Mouse (Mus musculus): ENCODE data around the gene Prss36. TPM values are rescaled to one million over a fixed set of nuclear protein-coding genes. Genes with fewer than 3 reads are reported as not detected.
"Not testable (repeated sequence)": the region's sequence is repeated elsewhere in the genome, so short reads cannot be mapped to it uniquely, and the experiment has no call there.

The Prss36 gene
- polyA plus RNA-seq, 1 experiment = 17.5 TPM

DNA sequence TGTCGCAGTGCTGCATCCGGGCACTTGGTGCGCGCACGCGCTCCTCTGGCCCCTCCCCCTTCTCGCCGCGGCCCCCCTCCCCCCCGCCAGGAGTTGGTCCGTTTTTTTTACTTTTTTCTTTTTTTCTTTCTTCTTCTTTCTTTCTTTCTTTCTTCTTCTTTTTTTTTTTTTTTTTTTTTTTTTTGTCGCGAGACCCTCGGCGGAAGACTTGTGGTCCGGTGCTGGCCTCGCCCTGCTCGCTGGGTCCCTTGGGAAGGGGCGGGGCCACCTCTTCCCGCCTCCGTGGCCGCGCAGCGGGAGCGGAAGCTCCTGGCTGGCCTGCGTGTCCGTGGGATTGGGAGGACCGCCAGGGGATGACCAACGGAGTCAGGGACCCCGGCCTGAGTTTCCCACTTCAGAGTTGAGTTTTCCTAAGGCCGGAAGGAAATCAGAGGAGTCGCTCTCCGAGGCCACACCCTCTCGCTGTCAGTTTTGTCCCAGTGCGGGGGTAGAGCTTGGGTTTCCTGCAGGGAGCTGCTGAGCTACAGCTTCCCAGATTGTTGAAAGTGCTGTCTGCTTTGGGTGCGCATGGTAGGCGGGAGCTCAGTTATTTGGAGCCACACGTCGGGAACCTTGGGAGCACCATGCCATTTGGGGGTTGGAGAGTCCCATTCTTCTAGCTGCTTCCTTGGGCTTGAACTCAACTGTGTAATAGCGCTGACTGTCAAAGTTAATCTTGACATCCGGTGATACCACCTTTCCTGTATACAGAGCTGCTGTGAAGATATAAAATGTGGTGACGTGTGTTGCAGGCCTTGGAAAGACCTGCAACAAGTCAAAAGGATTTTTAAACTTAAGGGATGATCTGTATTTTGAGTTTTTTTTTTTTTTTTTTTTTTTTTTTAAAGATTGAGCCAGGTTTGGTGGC, 21.6 kb upstream of the Prss36 start:
- Histone ChIP-seq H3K4me1 (ENCODE audit: control insufficient read depth, insufficient read depth, low read length) (peaks cover 14% of the 10 kb centered on the region), H3K4me3 (replicated peaks; ENCODE audit: extremely low read depth, low read depth, low read length) (peak overlapping the region; percentile 100)
- 1% methylated on average over 42 of the region's 42 CpGs for WGBS
- peak; percentile 79 for DNase-seq
- TF ChIP-seq CTCF (IDR thresholded peaks at IDR 0.05; ENCODE audit: insufficient read depth, low read length) = no peak
- 0 out of 2 replicates have a peak, but pooled peaks have one; percentile 7 for TF ChIP-seq POLR2A (IDR thresholded peaks at IDR 0.05; ENCODE audit: borderline replicate concordance, extremely low read depth, low read depth, low read length)

DNA sequence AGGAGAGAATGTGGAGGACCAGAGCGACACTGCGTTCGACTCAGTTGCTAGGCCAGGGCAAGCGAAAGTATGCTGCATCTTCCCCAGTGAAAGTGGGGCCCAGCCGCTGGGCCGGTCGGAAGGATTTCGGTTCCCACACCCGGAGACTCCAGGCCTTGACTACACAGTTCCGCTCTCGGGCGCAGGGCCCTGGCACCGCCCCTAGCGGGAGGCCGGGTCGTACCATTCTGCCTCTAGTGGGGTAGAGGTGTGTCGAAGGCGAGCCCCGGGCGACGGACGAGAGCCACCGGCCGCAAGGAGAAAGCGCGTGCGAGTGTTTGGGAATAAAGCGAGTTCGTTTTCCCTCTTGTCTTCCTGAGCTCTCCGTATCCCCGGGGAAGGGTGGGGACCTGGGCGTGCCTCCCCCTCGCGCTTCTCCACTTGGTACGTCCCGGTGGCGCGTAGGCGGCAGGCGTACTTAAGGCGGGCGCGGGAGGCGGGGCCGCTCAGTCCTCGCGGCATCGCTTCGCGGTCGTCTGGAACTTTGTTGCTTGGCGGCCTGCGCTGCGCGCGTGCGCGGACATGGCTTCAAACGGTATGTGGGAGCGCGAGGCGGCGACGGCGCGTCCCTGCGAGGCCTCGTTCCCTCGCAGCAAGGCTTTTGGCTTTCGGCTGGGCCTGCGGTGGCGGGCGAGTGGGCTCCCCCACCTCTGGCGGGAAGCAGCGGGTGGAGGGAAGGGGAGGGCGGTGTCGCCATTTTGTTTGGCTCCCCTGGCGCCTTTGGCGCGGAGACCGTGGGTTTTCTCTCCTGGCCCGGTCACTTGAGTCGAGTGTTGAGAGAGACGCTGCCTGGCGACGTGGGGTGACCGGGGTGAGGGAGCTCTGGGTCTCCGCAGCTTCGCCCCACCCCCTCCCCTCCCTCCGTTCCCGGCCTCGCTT, 20.7 kb upstream of the Prss36 start, which contains the start of gene Fus:
Gene Fus (plus strand): TSS at position 454 of the 918 bp plus-strand sequence.
- WGBS = 1% methylated on average over 89 of the region's 92 CpGs
- peak; percentile 98 for DNase-seq
- TF ChIP-seq POLR2A (IDR thresholded peaks at IDR 0.05; ENCODE audit: borderline replicate concordance, extremely low read depth, low read depth, low read length) (peak; percentile 100), CTCF (IDR thresholded peaks at IDR 0.05; ENCODE audit: insufficient read depth, low read length) (no peak)
- H3K4me1 ChIP-seq (ENCODE audit: control insufficient read depth, insufficient read depth, low read length) = peaks cover 14% of the 10 kb centered on the region
- peak within 1 kb of the TSS; percentile 100 for H3K4me3 ChIP-seq (replicated peaks; ENCODE audit: extremely low read depth, low read depth, low read length)

DNA sequence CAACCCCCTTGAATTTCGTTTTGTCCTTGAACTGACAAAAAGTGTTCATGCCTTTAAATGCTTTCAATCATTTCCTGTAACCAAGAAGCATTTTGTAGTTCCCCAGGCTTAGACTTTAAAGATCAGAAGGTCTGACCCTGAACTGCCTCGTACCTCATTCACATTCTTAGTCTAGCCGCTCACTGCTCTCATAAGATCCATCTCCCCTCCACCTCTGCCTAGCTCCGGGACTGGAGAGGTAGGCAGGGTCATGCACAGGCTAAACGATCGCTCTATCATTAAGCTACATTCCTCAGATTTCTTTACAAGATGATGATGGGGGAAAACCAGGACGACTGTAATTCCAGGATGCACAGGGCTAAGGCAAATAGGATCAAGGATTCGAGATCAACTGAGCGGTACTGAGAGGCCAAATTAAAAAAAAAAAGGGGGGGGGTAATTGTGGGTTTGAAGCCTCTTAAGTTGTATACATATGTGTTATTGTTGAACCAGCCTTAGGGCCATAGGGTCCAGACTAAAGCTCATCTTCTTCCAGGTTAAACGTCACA, 19.9 kb upstream of the Prss36 start:
- TF ChIP-seq POLR2A (IDR thresholded peaks at IDR 0.05; ENCODE audit: borderline replicate concordance, extremely low read depth, low read depth, low read length) (no peak), CTCF (IDR thresholded peaks at IDR 0.05; ENCODE audit: insufficient read depth, low read length) (no peak)
- 10% methylated on average over 10 of the region's 10 CpGs for WGBS
- Histone ChIP-seq H3K4me1 (ENCODE audit: control insufficient read depth, insufficient read depth, low read length) (peaks cover 14% of the 10 kb centered on the region), H3K4me3 (replicated peaks; ENCODE audit: extremely low read depth, low read depth, low read length) (peak overlapping the region; percentile 100)
- DNase-seq = no peak

DNA sequence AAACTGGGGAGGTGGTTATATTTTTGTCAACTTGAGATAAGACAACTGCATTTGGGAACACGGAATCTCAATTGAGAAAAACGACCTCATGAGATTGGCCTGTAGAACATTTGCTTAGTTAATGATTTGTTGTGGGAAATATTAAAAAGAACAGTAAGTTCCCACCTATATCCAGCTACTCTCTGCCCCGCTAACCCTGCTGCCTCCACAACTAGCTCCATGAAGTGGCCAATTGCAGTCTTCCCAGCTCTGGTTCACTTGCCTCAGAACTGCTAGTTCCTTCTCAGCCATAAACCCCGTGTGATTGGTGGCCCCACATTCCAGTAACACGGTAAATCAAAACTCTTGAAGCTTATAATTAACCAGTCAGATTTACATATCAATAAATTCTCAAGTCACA, 12.8 kb upstream of the Prss36 start:
- Histone ChIP-seq H3K4me3 (replicated peaks; ENCODE audit: extremely low read depth, low read depth, low read length) (no peak overlapping the region), H3K4me1 (ENCODE audit: control insufficient read depth, insufficient read depth, low read length) (no peaks in the 10 kb centered on the region)
- DNase-seq = no peak
- 57% methylated on average over 5 of the region's 5 CpGs for WGBS
- no peak for TF ChIP-seq CTCF (IDR thresholded peaks at IDR 0.05; ENCODE audit: insufficient read depth, low read length)
- TF ChIP-seq POLR2A (IDR thresholded peaks at IDR 0.05; ENCODE audit: borderline replicate concordance, extremely low read depth, low read depth, low read length) = no peak

DNA sequence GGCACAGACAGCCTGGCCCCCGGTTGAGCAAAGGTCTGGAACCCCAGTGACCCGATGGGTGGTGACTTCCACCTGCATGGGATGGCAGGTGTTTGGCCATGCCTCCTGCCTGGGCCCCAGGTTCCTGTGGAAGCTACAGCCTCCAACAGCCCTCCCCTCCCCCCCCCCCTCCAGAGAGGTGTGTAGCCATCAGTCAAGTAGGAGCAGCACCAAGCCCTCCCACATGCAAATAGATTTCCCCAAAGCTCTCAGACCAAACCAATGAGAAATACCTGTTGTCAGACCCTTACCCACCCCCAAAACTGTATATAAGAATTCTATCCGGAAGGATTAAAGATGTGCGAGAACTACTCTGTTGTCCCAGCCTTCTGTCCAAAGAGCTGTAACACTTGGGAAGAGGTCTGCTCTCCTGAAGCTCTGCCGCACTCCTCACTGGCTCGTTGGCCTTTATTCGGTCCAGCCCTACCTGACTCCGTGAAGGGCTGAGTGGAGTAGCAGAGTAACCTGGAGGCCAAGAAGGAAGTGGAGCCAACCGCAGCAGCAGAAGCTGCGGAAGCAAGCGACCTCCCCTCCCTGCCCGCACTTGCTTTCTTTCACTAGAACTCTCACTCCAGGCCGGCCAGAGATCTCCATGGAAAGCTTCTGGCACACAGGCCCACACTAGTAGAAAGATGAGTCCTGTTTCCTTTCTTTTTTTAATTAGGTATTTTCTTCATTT, 6.5 kb upstream of the Prss36 start:
- TF ChIP-seq POLR2A (IDR thresholded peaks at IDR 0.05; ENCODE audit: borderline replicate concordance, extremely low read depth, low read depth, low read length) (no peak), CTCF (IDR thresholded peaks at IDR 0.05; ENCODE audit: insufficient read depth, low read length) (no peak)
- 33% methylated on average over 13 of the region's 13 CpGs for WGBS
- H3K4me1 ChIP-seq (ENCODE audit: control insufficient read depth, insufficient read depth, low read length) = no peaks in the 10 kb centered on the region
- H3K4me3 ChIP-seq (replicated peaks; ENCODE audit: extremely low read depth, low read depth, low read length) = no peak overlapping the region
- no peak for DNase-seq

DNA sequence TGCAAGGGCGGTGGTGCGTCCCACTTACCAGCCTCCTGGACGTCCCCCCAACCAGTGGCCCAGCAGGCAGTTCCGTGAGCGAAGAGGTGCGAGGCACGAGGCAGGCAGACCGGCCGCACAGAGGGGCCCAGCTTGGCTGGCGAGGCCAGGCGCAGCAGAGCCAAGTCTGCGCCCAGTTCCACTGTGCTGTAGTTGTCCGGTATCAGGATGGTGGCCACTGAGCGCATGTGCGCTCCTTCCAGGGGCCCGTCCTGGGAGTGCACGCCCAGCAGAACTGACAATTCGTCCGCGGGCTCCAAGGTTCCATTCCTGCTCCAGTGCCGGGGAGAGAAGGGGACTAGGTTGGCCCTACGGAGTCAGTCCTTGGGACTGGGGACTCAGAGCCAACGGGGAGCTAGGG, 1.9 kb downstream of the Prss36 start:
- TF ChIP-seq CTCF (IDR thresholded peaks at IDR 0.05; ENCODE audit: insufficient read depth, low read length) (no peak), POLR2A (IDR thresholded peaks at IDR 0.05; ENCODE audit: borderline replicate concordance, extremely low read depth, low read depth, low read length) (no peak)
- no peak overlapping the region for H3K4me3 ChIP-seq (replicated peaks; ENCODE audit: extremely low read depth, low read depth, low read length)
- DNase-seq = no peak
- 16% methylated on average over 23 of the region's 23 CpGs for WGBS
- no peaks in the 10 kb centered on the region for H3K4me1 ChIP-seq (ENCODE audit: control insufficient read depth, insufficient read depth, low read length)

DNA sequence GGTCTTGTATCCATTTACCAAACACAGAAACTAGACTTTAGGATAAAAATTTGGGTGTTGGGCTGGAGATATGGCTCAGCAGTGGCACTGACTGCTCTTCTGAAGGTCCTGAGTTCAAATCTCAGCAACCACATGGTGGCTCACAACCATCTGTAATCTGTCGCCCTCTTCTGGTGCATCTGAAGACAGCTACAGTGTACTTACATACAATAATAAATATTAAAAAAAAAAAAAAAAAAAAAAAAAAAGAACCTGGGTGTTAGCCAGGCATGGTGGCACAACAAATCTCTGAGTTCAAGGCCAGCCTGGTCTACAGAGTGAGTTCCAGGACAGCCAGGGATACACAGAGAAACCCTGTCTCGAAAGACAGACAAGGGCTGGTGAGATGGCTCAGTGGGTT, 4.4 kb downstream of the Prss36 start:
- 53% methylated on average over 2 of the region's 2 CpGs for WGBS
- not testable (repeated sequence) for DNase-seq; H3K4me3 ChIP-seq (replicated peaks; ENCODE audit: extremely low read depth, low read depth, low read length); H3K4me1 ChIP-seq (ENCODE audit: control insufficient read depth, insufficient read depth, low read length)

DNA sequence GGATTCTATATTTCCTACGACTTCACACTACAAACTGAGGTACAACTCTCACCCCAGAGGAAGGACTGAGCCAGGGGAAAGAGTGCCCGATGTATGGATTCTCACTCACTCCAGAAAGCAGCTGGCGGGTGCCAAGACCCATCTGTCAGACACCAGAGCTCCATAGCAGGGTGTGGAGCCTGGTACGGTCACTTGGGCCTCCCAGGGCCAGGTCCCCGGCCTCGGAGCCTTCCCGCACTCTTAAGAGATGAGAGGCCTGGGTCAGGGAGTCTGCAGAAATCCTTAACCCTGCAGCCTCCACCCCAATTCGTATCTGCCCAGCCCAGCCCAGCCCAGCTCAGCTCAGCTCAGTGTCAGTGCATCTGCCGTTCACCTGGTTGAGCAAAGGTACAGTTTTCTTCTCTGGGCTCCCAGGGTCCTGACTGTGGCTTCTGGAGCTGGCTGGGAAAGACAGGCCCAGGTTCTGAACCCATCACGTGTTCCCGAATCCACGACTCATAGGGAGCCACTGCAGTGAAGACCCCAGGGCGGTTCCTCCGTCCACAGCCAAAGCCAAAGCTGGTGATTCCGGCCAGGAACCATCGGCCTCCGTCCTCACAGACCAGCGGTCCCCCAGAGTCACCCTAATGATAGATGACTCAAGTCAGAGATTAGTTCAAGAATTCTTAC, 10.2 kb downstream of the Prss36 start:
- TF ChIP-seq POLR2A (IDR thresholded peaks at IDR 0.05; ENCODE audit: borderline replicate concordance, extremely low read depth, low read depth, low read length) = no peak
- TF ChIP-seq CTCF (IDR thresholded peaks at IDR 0.05; ENCODE audit: insufficient read depth, low read length) = no peak
- WGBS = 57% methylated on average over 18 of the region's 18 CpGs
- Histone ChIP-seq H3K4me3 (replicated peaks; ENCODE audit: extremely low read depth, low read depth, low read length) (peak overlapping the region; percentile 60), H3K4me1 (ENCODE audit: control insufficient read depth, insufficient read depth, low read length) (0 out of 2 replicates have a peak, but pooled peaks cover 2% of the 10 kb centered on the region)
- no peak for DNase-seq
